Mouse (Mus musculus): ENCODE data around the gene Unc5a.

The Unc5a gene

DNA sequence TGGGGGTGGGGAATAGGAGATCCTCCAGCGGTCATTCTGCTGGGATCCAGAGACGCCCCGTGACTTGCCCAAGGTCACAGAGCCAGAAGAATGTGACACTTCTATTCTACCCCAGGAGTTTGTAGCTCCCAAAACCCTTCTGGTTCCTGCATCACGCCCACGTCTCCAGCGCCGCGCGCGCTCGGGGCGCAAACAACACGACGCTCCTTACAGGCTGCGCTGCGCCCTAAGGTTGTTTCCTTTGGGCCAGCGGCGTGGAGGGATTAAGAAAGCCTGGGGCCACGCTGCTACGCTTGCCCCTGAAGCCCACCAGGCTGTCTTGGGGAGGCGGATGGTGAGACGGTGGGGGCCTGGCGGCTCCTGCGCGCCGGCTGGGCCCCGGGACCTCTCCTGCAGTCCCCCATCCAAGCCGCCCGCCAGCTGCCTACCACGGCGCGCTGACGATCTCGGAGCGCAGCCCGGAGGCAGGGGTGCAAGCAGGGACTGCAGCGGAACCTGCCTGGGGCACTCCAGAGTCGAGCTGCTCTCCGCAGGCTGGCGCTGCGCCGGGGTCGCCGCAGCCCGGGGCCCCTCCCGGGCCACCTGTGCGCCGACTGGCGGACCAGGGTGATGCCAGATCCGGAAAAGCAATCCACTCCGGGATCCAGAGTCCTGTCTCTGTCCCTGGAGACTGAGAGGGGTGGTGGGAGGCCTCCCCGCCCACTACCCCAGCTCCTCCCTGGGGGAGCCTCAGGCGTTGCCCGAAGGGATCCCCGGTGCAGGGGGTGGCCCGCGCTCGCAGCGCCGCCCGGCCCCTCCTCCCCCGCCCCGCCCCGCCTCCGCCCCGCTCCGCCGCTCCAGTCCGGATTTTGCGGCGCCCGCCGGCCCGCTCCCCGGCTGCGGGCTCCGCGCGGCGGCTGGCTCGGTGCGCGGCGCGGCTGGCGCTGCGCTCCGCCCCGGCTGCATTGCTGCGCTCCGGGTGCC, at the start of gene Unc5a:
Gene Unc5a (plus strand): TSS at position 881 of the 963 bp plus-strand sequence.
- in situ Hi-C loops (cut with MboI): no loop called here

DNA sequence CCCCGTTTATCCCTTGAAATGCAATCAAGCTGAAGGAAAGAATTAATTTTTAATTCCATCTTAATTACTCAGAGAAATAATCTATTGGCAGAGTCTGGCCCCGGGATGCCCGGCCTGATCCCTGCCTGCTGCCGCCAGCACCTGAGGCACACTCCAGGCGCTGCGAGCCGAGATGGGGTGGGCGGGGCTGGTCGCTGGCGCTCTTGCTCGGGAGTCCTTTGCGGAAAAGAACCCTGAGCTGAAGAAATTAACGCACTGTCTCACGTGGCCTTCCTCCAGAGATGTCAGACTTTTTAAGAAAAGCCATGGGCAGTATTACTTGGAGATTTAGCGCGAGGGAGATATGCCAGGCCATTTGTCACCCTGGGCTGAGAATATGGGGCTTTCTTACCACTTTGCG, 37.2 kb upstream of the Unc5a start:
- in situ Hi-C loops (cut with MboI): no loop called here

DNA sequence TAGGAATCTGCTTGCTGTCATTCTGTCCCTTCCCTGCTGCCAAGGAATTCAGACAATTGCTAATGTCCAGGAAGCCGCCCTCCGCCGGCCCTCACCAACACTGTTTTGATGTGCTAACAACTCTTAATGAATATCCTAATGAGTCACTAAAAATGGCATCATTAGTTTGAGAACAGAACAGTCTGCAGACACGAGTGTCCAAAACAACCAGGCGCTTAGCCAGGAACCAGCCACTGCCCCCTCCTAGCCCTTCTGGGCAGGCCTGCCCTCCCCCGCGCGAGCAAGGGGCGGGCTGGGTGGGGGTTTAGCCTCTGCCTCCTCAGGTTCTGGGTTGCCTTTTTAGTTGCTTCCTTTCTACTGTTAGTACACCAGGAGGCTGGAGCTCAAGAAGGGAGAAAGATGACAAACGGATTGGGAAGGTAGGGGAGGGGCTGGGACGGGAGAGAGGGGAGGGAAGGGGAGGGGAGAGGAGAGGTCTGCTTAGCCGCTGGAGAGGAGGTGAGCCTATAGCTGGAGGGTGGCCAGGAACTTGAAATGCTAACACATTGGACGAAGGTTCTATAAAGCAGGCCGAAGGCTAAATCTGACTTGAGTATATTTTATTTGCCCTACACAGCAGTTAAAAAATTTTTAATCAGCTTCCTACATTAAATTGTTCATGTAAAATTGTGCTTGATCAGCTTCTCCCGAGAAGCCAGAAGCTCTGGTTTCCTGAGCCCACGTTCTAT, 36.2 kb upstream of the Unc5a start:
- in situ Hi-C loops (cut with MboI): no loop called here

DNA sequence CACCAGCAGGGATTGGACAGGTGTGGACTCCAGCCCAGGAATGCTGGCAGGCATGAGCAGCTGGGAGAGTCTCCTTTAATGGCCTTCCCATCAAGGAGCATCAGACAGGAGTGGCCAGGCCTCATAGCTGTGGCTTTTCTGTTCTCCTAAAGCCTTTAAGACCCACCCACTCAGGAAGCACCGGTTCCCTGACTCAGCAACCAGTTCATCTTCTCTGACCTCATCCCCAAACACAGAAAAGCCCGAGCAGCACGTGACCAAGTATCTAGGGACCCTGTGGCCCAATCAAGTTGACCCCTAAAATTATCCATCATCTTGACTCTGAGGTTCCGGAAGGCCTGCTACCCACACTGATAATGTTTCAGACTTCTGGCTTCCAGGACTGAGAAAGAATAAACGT, 32.6 kb upstream of the Unc5a start:
- in situ Hi-C loops (cut with MboI): no loop called here

DNA sequence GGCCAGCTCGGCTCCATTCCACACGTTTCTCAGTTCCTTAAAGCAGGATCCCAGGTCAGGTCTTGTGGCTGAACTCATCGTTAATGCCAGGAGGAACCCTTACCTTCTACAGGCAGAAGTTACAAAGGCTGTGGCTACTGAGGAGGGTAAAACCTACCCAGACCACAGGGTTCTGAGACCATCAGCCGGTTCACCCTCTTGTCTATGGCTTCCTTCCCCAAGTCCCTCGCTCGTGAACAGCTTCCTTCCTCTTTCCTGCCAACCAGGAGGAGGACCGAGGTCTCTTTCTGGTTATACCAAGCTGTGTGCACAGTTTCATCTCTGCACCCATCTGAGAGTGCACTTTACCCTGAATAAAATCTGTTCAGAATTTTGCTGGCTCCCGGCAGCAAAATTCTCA, 30.3 kb upstream of the Unc5a start:
- in situ Hi-C loops (cut with MboI): no loop called here

DNA sequence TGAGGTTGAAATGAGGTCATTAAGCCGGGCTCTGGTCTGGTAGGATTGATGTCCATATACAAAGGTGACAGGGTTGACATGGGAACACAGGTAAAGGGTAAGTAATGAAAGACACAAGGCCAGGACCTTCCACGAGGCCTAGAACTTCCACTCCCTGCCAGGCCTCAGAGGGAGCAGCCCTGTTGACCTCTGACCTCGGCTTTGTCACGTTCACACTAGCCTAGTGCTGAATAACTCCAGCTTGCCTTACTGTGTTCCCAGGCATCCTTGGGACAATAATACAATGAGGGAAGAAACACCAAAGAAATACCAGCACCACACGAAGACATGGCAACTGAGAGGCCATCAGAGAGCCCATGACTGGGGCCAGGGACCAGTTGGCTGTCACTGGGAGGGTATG, 29.5 kb upstream of the Unc5a start:
- in situ Hi-C loops (cut with MboI): no loop called here

DNA sequence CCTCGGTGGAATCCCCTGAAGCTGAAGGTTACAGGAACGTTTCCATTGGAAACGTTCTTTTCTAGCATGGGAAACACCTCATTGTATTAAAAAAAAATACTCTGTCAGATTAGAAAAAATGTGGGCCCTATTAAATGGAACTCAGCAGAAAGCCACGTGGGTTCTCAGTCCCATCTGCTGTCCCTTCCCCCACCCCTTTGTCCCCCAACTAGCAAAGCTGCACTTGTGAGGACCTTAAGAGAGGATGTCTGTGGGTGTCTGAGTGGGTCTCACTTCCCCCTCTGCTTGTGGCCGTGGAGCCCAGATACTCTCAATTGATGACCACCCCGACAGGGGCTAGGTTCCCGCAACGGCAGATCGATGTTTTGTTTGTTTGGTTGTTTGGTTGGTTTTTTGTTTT, 27.5 kb upstream of the Unc5a start:
- in situ Hi-C loops (cut with MboI): no loop called here

DNA sequence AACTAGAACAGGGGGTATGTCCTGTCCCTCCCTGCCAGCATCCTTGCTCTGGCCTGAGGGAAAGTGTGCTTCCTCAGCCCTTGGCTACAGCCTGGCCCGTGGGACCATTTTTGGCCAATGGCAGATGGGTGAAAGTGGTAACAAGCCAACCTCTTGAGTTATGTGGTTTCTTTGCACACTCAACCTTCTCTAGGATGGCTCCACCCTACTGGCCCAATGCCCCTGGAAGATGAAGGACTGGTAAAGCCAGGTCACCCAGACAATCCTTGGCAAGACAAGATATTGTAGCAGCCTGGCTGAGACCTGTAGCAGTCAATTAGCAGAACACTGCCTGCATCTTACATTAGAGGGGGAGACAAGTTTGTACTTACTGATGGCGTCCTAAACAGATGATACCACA, 25.5 kb upstream of the Unc5a start:
- in situ Hi-C loops (cut with MboI): no loop called here

DNA sequence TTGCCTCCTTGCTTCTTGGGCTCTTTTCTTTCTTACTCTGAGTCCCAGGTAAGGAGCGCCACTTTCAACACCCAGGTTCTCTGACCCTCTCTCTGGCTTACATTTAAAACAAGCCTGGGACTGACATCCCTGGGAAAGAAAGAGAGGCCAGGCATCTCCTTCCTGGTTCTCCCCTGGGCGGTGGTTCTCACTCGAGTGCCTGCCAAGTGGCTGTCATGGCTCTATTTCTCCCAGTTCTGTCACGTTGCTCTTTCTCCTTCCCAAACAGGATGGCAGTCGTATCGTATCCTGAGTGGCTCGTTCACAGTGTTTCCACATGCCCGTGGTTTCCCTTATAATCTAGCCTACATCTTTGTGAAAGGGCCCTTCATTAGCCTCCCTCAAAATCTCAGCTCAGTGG, 23.7 kb upstream of the Unc5a start:
- in situ Hi-C loops (cut with MboI): no loop called here

DNA sequence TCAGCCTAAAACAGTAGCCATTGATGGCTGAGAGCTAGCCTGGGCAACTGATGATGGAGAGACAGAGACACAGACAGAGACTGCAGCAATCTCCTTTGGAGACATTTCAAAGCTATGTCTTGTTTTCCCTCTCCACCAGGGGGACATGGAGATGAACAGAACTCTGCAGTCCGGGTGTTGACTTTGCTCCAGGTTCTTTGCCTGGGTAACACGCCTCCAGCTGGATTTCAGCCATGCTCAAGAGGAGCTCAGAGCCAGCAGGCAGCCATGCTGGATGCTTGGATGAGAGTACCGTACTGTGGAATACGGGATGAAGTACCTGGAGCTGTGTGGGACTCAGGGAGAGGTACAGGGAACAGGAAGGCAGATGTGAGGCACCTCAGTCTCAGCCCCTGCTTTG, 22.6 kb upstream of the Unc5a start:
- in situ Hi-C loops (cut with MboI): no loop called here

DNA sequence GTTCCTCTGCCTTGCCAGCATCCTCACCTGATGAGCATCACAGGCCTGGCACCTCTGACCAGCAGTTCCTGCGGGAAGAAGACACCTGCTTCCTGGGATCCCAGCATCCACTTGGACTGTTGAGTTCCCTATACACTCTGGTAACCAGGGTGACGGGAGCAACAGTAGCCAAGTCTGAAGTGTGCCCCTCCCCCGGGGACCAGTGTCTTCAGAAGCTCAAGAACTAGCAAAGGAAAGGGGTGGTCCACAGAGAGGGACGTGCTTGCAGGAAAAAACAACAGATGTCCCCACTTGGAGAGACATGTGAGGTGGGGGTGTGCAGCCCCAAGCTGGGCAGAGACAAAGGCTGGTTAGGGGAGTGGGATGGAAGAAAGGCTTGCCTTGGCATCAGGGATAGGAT, 19.1 kb upstream of the Unc5a start:
- in situ Hi-C loops (cut with MboI): no loop called here

DNA sequence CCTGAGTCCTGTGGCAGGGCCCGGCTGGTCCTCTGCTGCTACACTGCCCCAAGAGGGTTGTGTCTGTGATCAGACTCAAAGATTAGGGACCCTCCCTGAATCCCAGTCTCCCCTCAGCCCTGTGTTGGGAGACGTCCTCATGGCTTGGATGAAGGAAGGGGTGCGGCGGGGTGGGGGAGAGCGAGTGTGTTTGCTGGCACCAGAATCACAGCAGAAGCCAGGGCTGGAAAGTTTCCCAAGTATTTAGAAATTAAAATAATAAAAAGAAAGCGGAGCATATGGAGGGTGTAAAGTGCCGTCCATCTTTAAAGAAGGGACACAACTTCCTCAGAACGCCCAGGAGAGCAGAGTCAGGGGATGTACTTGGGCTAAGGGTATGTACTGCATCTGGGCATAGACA, 14.3 kb upstream of the Unc5a start:
- in situ Hi-C loops (cut with MboI): no loop called here

DNA sequence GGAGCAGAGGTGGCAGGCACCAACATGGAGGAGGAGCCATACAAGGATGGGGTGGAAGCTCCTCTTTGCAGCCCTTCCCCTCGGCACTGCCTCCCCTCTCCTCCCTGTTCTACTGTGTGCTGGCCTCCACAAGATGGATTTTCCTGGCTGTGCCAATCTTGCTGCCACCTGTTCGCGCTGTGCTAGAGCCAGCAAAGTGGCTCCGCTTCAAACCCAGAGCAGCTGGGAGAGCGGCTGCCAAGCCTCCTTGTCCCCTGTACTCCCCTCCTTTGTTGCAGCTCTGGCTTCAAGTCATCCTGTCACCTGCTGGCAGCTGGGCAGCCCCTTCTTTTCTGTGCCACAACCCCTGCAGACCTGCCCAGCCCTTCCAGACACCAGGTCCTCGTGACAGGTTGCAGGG, 13.0 kb upstream of the Unc5a start:
- in situ Hi-C loops (cut with MboI): no loop called here

DNA sequence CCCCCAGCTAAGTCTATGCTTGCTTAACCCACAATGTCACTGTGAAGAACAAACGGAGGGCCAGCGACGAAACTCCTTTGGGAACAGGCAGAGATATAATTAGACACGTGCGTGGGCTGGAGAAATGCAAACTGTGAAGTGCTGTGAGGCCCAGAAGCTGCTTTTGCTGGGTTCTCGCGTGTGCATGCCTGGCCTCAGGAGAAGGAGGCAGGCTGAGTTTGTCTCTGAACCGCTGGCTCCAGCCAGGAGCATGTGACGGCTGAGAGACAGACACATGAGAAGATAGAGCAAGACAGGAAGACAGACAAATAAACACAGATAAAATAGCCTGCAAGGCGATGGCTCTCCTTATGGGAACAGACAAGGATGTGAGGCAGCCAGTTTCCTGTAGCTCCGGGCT, 11.3 kb upstream of the Unc5a start:
- in situ Hi-C loops (cut with MboI): no loop called here

DNA sequence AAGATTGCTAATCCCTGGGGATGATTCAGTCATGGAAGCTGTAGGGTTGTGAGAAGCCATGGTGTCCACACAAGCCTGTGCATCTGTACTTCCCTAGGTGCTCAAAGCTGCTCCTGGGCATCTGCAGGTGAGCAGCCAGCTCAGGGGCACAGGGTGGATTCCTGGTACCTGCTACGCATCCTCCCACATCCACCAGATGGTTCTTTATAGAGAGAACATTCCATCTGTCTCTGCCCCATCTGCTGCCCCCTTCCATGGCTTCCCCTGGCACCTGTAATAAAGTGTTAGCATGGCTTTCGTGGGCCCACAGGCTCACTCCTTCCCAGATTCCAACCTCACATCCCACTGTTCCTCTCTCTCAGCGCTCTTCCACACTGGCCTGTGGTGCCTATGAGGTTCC, 10.7 kb upstream of the Unc5a start:
- in situ Hi-C loops (cut with MboI): no loop called here

DNA sequence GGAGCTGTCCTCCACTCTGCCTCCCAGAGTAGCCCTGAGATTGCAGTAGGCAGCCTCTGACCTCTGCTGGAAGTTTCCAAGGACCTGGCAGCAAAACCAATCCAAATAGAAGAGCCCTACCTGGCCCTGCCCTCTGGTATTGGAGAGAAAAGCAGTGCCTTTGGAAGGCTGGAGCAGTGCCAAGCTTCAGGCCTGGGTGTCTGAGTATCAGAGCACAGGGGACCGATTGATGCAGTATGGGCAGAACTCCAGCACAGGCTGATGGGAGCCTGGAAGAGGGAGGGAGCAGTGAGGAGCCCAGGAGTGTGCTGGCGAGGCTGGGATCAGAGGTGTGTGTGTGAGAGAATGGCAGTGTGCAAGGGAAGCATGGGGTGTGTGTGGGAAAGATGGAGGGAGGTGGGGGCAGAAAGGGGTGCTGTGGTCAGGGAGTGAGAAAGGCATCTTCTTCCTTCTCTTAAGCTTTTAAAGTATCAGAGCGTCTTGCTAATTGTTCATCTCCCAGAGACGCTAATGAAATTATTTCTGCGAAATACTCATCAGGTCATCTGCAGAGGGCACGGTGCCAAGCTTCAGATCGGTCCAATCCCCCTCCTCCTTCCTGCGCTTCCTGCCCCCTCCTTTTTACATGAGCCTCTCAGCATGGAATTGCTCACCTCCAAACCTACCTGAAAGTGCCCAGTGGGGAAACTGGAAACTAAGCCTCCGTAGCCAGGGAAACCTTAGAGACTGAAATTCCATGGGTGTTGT, 4.6 kb upstream of the Unc5a start:
- in situ Hi-C loops (cut with MboI): no loop called here

DNA sequence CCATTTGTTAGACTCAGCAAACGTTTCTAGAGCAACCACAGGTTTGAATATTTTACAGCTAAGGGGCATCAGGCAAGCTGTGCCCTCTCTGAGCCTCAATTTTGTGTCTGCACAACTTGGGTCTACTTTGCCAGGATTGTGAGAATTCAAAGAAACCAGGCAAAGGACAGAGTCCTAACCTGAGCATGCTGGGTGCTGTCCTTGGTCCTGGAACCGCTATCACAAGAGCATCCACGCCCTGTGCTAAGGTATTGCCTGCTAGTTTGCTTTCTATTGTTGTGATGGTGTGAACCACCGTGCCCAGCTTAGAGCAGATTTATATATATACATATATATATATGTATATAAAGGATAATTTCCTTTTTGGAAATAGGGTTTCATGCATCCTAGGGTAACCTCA, 3.9 kb upstream of the Unc5a start:
- in situ Hi-C loops (cut with MboI): no loop called here

DNA sequence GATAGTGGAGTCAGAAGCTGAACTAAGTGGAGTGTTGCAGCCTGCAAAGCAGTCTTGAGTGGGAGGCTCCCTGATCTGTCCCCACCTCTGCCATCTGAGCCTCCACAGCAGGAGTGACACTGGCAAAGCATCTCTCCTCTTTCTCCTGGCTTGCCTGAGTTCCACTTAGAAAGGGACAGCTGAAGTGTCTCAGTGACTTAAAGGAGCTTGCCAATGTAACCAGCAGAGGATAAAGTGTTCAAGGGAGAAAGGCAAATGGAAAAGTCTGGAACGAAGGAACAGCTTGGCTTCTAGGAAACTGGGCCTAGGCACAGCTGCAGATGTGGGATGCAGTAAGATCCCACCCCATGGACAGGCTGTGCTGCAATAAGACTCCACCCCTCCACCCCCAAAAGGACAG, 2.8 kb upstream of the Unc5a start:
- in situ Hi-C loops (cut with MboI): no loop called here

DNA sequence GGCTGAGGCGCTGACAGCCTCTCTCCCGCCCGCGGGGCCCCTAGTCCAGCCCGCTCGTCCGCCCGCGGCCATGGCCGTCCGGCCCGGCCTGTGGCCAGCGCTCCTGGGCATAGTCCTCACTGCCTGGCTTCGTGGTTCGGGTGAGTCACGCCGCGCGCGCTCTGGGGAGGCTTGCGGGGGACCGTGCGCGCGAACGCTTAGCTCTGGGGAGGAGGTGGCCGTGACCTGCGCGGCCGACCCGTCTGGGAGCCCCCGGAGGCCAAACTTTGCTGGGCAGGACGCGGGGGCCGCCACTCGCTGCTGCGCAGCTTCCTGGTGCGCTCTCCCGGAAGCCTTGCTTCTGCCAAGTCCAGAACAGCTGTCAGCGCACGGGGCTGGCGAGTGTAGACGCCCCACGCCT, 381 bp downstream of the Unc5a start:
- in situ Hi-C loops (cut with MboI): no loop called here

DNA sequence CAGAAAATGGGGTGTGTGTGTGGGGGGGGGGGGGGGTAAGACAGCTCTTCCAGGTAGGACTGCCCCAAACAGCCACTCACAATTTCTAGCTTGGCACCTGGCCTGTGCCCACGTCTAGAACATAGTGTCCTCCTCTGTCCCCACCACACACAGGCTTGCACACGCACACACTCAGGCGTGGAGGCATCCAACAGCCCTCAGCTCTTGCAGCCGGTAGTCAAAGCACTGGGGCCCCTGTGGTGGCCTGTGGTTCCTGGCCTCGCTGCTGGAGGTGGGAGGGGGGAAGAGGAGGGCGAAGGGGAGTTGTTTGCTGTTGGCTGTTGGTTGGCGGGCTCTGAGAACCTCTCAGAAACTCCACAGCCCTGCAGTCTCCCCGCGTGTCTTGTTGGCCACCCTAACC, 920 bp downstream of the Unc5a start:
- in situ Hi-C loops (cut with MboI): no loop called here

DNA sequence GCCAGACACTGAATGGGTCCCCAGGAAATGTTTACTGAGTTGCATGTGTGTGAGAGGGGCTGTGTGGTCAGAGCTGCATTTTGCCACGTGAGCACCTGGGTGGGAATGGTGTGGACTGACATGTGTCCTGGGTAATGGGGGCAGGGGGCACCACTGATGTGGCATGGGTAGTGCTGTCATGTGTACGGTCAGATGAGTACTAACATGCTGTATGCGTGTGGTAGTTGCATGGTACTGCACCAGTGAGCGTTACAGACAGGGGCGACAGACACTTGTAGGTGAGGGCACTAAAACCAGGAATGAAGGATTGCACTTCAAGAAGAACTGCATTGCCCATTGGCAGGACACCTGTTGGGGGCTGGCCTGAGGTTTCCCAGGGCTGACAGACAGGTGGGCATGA, 2.0 kb downstream of the Unc5a start:
- in situ Hi-C loops (cut with MboI): no loop called here

DNA sequence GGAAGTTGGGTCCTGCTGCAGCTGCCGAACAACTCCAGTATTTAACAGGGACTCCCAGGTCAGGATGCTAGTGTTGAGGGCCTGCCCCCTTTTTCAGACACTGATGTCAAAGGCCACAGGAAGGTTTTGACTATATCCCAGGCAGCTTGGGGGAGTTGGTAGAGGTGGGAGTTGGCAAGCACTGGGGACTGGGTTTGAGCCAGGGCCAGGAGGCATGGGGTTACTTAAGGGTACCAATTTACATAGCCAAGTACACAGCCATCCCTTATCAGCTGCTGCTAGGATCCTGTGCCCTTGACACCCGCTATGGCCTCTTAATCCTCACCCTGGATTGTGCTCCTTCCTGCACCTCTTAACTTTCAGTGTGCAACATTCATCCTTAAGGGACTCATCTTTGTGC, 5.5 kb downstream of the Unc5a start:
- in situ Hi-C loops (cut with MboI): no loop called here
